Mouse (Mus musculus): ENCODE measurements at regions not wholly inside any gene's neighbourhood (a gene's known extent, or its start where the extent isn't known, plus 50 kb on each side); places are given as distances from the start of the nearest gene placed in this dataset.

- no peak overlapping the region for H3K4me2 ChIP-seq
- WGBS = 87% methylated on average over 3 of the region's 3 CpGs
- no peak overlapping the region for H3K27ac ChIP-seq
- no peak overlapping the region for H3K4me3 ChIP-seq
- H3K27me3 ChIP-seq (replicated peaks) = no peaks in the 10 kb centered on the region
- H3K36me3 ChIP-seq (replicated peaks) = no peaks in the 10 kb centered on the region
- H3K4me1 ChIP-seq = no peaks in the 10 kb centered on the region
- H3K9me3 ChIP-seq = no peaks in the 10 kb centered on the region
- no peak for ATAC-seq (replicated peaks)
- H3K9ac ChIP-seq = no peak overlapping the region
Observed at GRCm38 (mm10) chr15:13765411-13765810, 591.9 kb upstream of the Cdh6 start.

- ATAC-seq (replicated peaks) = no peak
- WGBS = 90% methylated on average over 1 of the region's 1 CpGs
- Histone ChIP-seq H3K9me3 (no peaks in the 10 kb centered on the region), H3K36me3 (replicated peaks) (no peaks in the 10 kb centered on the region), H3K4me3 (no peak overlapping the region), H3K4me1 (no peaks in the 10 kb centered on the region), H3K4me2 (no peak overlapping the region), H3K27me3 (replicated peaks) (no peaks in the 10 kb centered on the region), H3K9ac (no peak overlapping the region), H3K27ac (no peak overlapping the region)
Observed at GRCm38 (mm10) chr15:13764587-13764986, 591.1 kb upstream of the Cdh6 start.

GRCm38 (mm10) chr15:13746559-13746958 is 573.1 kb upstream of the Cdh6 start:
- 76% methylated on average over 2 of the region's 2 CpGs for WGBS
- Histone ChIP-seq H3K4me2 (no peak overlapping the region), H3K4me3 (no peak overlapping the region), H3K27me3 (replicated peaks) (no peaks in the 10 kb centered on the region), H3K9ac (no peak overlapping the region), H3K4me1 (no peaks in the 10 kb centered on the region), H3K9me3 (no peaks in the 10 kb centered on the region), H3K27ac (no peak overlapping the region), H3K36me3 (replicated peaks) (no peaks in the 10 kb centered on the region)
- no peak for ATAC-seq (replicated peaks)

GRCm38 (mm10) chr15:13706276-13706675 is 532.8 kb upstream of the Cdh6 start:
- no peak for ATAC-seq (replicated peaks)
- H3K27ac ChIP-seq = no peak overlapping the region
- no peaks in the 10 kb centered on the region for H3K27me3 ChIP-seq (replicated peaks)
- no peak overlapping the region for H3K4me3 ChIP-seq
- H3K4me2 ChIP-seq = no peak overlapping the region
- H3K4me1 ChIP-seq = no peaks in the 10 kb centered on the region
- no peaks in the 10 kb centered on the region for H3K9me3 ChIP-seq
- H3K9ac ChIP-seq = no peak overlapping the region
- H3K36me3 ChIP-seq (replicated peaks) = no peaks in the 10 kb centered on the region

GRCm38 (mm10) chr15:13705187-13705586 is 531.7 kb upstream of the Cdh6 start:
- Histone ChIP-seq H3K9me3 (no peaks in the 10 kb centered on the region), H3K4me2 (no peak overlapping the region), H3K9ac (no peak overlapping the region), H3K27ac (no peak overlapping the region), H3K27me3 (replicated peaks) (no peaks in the 10 kb centered on the region), H3K36me3 (replicated peaks) (no peaks in the 10 kb centered on the region), H3K4me3 (no peak overlapping the region), H3K4me1 (no peaks in the 10 kb centered on the region)
- ATAC-seq (replicated peaks) = no peak
- 90% methylated on average over 4 of the region's 4 CpGs for WGBS

GRCm38 (mm10) chr15:13668193-13668592 is 494.7 kb upstream of the Cdh6 start:
- Histone ChIP-seq H3K9ac (no peak overlapping the region), H3K9me3 (no peaks in the 10 kb centered on the region), H3K36me3 (replicated peaks) (no peaks in the 10 kb centered on the region), H3K27me3 (replicated peaks) (no peaks in the 10 kb centered on the region), H3K4me3 (no peak overlapping the region), H3K27ac (no peak overlapping the region), H3K4me1 (no peaks in the 10 kb centered on the region), H3K4me2 (no peak overlapping the region)
- no peak for ATAC-seq (replicated peaks)
- WGBS = 54% methylated on average over 3 of the region's 3 CpGs

- Histone ChIP-seq H3K27me3 (replicated peaks) (no peaks in the 10 kb centered on the region), H3K4me2 (no peak overlapping the region), H3K9me3 (no peaks in the 10 kb centered on the region), H3K36me3 (replicated peaks) (no peaks in the 10 kb centered on the region), H3K4me3 (no peak overlapping the region), H3K4me1 (no peaks in the 10 kb centered on the region), H3K27ac (no peak overlapping the region), H3K9ac (no peak overlapping the region)
- WGBS = 95% methylated on average over 4 of the region's 4 CpGs
- ATAC-seq (replicated peaks) = no peak
Observed at GRCm38 (mm10) chr15:13667278-13667677, 493.8 kb upstream of the Cdh6 start.

- Histone ChIP-seq H3K36me3 (replicated peaks) (no peaks in the 10 kb centered on the region), H3K4me1 (no peaks in the 10 kb centered on the region), H3K9ac (no peak overlapping the region), H3K9me3 (no peaks in the 10 kb centered on the region), H3K27ac (no peak overlapping the region), H3K27me3 (replicated peaks) (no peaks in the 10 kb centered on the region), H3K4me2 (no peak overlapping the region), H3K4me3 (no peak overlapping the region)
- 75% methylated on average over 1 of the region's 1 CpGs for WGBS
- no peak for ATAC-seq (replicated peaks)
Observed at GRCm38 (mm10) chr15:13662275-13662674, 488.8 kb upstream of the Cdh6 start.

- Histone ChIP-seq H3K27me3 (replicated peaks) (no peaks in the 10 kb centered on the region), H3K4me1 (no peaks in the 10 kb centered on the region), H3K27ac (no peak overlapping the region), H3K36me3 (replicated peaks) (no peaks in the 10 kb centered on the region), H3K9ac (no peak overlapping the region), H3K4me3 (no peak overlapping the region), H3K9me3 (no peaks in the 10 kb centered on the region), H3K4me2 (no peak overlapping the region)
- WGBS = 81% methylated on average over 3 of the region's 3 CpGs
- no peak for ATAC-seq (replicated peaks)
Observed at GRCm38 (mm10) chr15:13655038-13655437, 481.6 kb upstream of the Cdh6 start.

- 60% methylated on average over 2 of the region's 2 CpGs for WGBS
- H3K4me3 ChIP-seq = no peak overlapping the region
- H3K4me2 ChIP-seq = no peak overlapping the region
- H3K4me1 ChIP-seq = no peaks in the 10 kb centered on the region
- H3K27me3 ChIP-seq (replicated peaks) = no peaks in the 10 kb centered on the region
- ATAC-seq (replicated peaks) = no peak
- no peak overlapping the region for H3K9ac ChIP-seq
- H3K27ac ChIP-seq = no peak overlapping the region
- no peaks in the 10 kb centered on the region for H3K36me3 ChIP-seq (replicated peaks)
- no peaks in the 10 kb centered on the region for H3K9me3 ChIP-seq
Observed at GRCm38 (mm10) chr15:13635346-13635940, 462.0 kb upstream of the Cdh6 start.

GRCm38 (mm10) chr15:13602133-13602532 is 428.7 kb upstream of the Cdh6 start:
- H3K9me3 ChIP-seq = no peaks in the 10 kb centered on the region
- H3K27me3 ChIP-seq (replicated peaks) = no peaks in the 10 kb centered on the region
- ATAC-seq (replicated peaks) = no peak
- WGBS = 88% methylated on average over 1 of the region's 1 CpGs
- H3K4me1 ChIP-seq = no peaks in the 10 kb centered on the region
- H3K27ac ChIP-seq = no peak overlapping the region
- no peak overlapping the region for H3K9ac ChIP-seq
- no peaks in the 10 kb centered on the region for H3K36me3 ChIP-seq (replicated peaks)
- H3K4me3 ChIP-seq = no peak overlapping the region
- H3K4me2 ChIP-seq = no peak overlapping the region

- no peaks in the 10 kb centered on the region for H3K36me3 ChIP-seq (replicated peaks)
- no peaks in the 10 kb centered on the region for H3K9me3 ChIP-seq
- H3K4me3 ChIP-seq = no peak overlapping the region
- 69% methylated on average over 2 of the region's 2 CpGs for WGBS
- H3K4me1 ChIP-seq = no peaks in the 10 kb centered on the region
- H3K27ac ChIP-seq = no peak overlapping the region
- H3K4me2 ChIP-seq = no peak overlapping the region
- H3K27me3 ChIP-seq (replicated peaks) = no peaks in the 10 kb centered on the region
- H3K9ac ChIP-seq = no peak overlapping the region
- ATAC-seq (replicated peaks) = no peak
Observed at GRCm38 (mm10) chr15:13597856-13598255, 424.4 kb upstream of the Cdh6 start.

GRCm38 (mm10) chr15:13593823-13594222 is 420.3 kb upstream of the Cdh6 start:
- ATAC-seq (replicated peaks) = no peak
- H3K27me3 ChIP-seq (replicated peaks) = no peaks in the 10 kb centered on the region

More at GRCm38 (mm10) chr15:13593823-13594222, 420.3 kb upstream of the Cdh6 start:
- Histone ChIP-seq H3K4me1 (no peaks in the 10 kb centered on the region), H3K4me3 (no peak overlapping the region), H3K36me3 (replicated peaks) (no peaks in the 10 kb centered on the region), H3K9ac (no peak overlapping the region), H3K27ac (no peak overlapping the region), H3K4me2 (no peak overlapping the region), H3K9me3 (no peaks in the 10 kb centered on the region)
- 91% methylated on average over 5 of the region's 5 CpGs for WGBS

Measured in midbrain, embryonic 15.5 days (tissue).